8 mouse cellular contexts compared by ENCODE assay signal in the genomic region with DNA sequence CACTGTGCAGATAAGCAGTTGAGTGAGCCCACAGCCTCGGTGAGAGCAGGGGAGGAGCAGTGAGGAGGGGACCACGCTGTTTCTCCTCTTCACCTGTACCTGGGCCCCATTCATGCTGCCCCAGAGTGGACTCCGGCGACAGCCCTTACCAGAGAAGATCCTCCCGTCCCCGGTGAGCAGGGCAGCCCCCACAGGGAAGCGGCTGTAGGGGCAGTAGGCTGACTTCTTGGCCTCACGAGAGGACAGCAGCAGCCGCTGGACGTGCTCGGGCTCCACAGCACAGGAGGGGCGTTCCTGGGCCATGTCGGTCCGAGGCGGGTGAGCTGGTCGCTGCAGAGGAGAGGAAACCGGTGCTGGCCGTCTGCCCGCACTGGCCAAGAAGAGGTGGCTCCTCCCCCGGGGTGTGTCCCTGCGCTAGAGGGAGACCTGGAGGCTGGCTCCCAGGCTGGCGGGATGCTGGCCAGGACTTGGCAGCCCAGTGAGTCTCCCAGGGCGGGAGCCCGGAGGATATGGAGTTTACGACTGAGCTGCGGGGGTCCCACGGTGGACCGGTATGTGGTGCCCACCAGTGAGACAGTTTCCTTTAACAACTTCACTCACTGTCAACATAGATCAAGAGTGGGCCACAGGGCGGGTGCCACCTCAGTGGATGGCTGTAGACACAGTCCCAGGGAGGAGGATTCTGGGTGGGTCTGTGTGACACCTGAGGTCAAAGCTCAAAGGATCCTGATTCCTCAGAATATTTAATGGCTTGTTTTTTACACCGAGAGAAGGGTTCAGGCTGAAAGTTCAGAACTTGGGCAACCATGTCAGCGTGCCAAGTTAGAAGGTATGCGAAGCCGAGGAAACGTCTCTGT. TPM values are rescaled to one million over a fixed set of nuclear protein-coding genes. Genes with fewer than 3 reads are reported as not detected.
DNase-seq lines count a peak whose midpoint lies in the region; ATAC-seq lines count a peak whose summit lies in the region.

TSS of gene Cda (minus strand) at position 352 of the 857 bp plus-strand sequence.

- H3K27me3 ChIP-seq in hindbrain, embryonic 10.5 days (ENCODE audit: insufficient read depth, poor library complexity, severe bottlenecking) = peaks cover 42% of the 10 kb centered on the region
- H3K27me3 ChIP-seq in limb, embryonic 12.5 days = peaks cover 36% of the 10 kb centered on the region
- H3K27me3 ChIP-seq in midbrain, embryonic 11.5 days (ENCODE audit: control insufficient read depth, insufficient read depth, low read length) = peaks cover 2% of the 10 kb centered on the region

- ATAC-seq in limb, embryonic 12.5 days (ENCODE audit: insufficient number of reproducible peaks, insufficient read depth, low FRiP score, low TSS enrichment, low read depth) = peak; percentile 71
- peak; percentile 72 for ATAC-seq in midbrain, embryonic 11.5 days (ENCODE audit: low FRiP score)

- 10% methylated on average over 34 of the region's 34 CpGs for WGBS in hindbrain, embryonic 10.5 days
- WGBS in limb, embryonic 12.5 days = 9% methylated on average over 34 of the region's 34 CpGs
- 11% methylated on average over 34 of the region's 34 CpGs for WGBS in midbrain, embryonic 11.5 days

- no peaks in the 10 kb centered on the region for H3K9me3 ChIP-seq in hindbrain, embryonic 10.5 days
- H3K9me3 ChIP-seq in limb, embryonic 12.5 days = no peaks in the 10 kb centered on the region
- no peaks in the 10 kb centered on the region for H3K9me3 ChIP-seq in midbrain, embryonic 11.5 days (ENCODE audit: control insufficient read depth, low read length)

- DNase-seq in adrenal gland, adult 18-20 months (ENCODE audit: low spot score in 2 of 2) = peak; percentile 70 to 77
- DNase-seq in cerebellum, postnatal 14 days = peak; percentile 65 to 75
- DNase-seq in frontal cortex, postnatal 36 days (ENCODE audit: low spot score in 2 of 2) = peak; percentile 22 to 33
- DNase-seq in hindbrain, embryonic 10.5 days (ENCODE audit: low spot score) = peak; percentile 70
- DNase-seq in midbrain, embryonic 11.5 days (ENCODE audit: low spot score, missing footprints) = peak; percentile 87
- peak; percentile 16 to 18 for DNase-seq in spleen, postnatal 36 days (ENCODE audit: low spot score in 2 of 2)
- no peak for DNase-seq in layer of hippocampus, postnatal 14 days (ENCODE audit: low spot score in 2 of 2)

- H3K4me1 ChIP-seq in hindbrain, embryonic 10.5 days (replicated peaks) = peaks cover 12% of the 10 kb centered on the region
- H3K4me1 ChIP-seq in limb, embryonic 12.5 days (replicated peaks) = peaks cover 11% of the 10 kb centered on the region; the same call in 1 of the 2 replicates
- peaks cover 7% of the 10 kb centered on the region for H3K4me1 ChIP-seq in midbrain, embryonic 11.5 days (ENCODE audit: control insufficient read depth, insufficient read depth, low read length)

- peak within 1 kb of the TSS; percentile 76 for H3K4me2 ChIP-seq in limb, embryonic 12.5 days
- peak within 1 kb of the TSS; percentile 57 for H3K4me2 ChIP-seq in midbrain, embryonic 11.5 days

- peak within 1 kb of the TSS; percentile 53 for H3K9ac ChIP-seq in limb, embryonic 12.5 days (replicated peaks)
- peak within 1 kb of the TSS; percentile 55 for H3K9ac ChIP-seq in midbrain, embryonic 11.5 days (ENCODE audit: low read length)

- peak within 1 kb of the TSS; percentile 79 for H3K27ac ChIP-seq in hindbrain, embryonic 10.5 days
- H3K27ac ChIP-seq in limb, embryonic 12.5 days = no peak within 1 kb of the TSS
- no peak within 1 kb of the TSS for H3K27ac ChIP-seq in midbrain, embryonic 11.5 days (ENCODE audit: low read depth, low read length)

- peak within 1 kb of the TSS; percentile 48 for H3K4me3 ChIP-seq in hindbrain, embryonic 10.5 days
- H3K4me3 ChIP-seq in limb, embryonic 12.5 days (replicated peaks) = peak within 1 kb of the TSS; percentile 40
- peak within 1 kb of the TSS; percentile 25 for H3K4me3 ChIP-seq in midbrain, embryonic 11.5 days (ENCODE audit: low read depth, low read length)

- H3K36me3 ChIP-seq in hindbrain, embryonic 10.5 days = no peaks in the 10 kb centered on the region
- H3K36me3 ChIP-seq in limb, embryonic 12.5 days = no peaks in the 10 kb centered on the region
- H3K36me3 ChIP-seq in midbrain, embryonic 11.5 days (ENCODE audit: control insufficient read depth, insufficient read depth, low read length) = no peaks in the 10 kb centered on the region

RNA-seq across cellular contexts. Expression of gene Cda, which starts in this region (rescaled TPM):
- total RNA-seq in adrenal gland, adult 18-20 months (2021) = 10 to 100 TPM in 1 of 2 experiments, 1 to 10 TPM in 1; 8.9 to 10.0 TPM
- polyA plus RNA-seq in hindbrain, embryonic 10.5 days (2016; fragmentation: Nextera tagmentation; extraction: Ambion mirVana) = 2.2 and 4.1 TPM in 2 replicates
- 4.0 and 4.2 TPM in 2 replicates for polyA plus RNA-seq in limb, embryonic 12.5 days (2016; fragmentation: Nextera tagmentation; extraction: Ambion mirVana)
- polyA plus RNA-seq in midbrain, embryonic 11.5 days (2014; fragmentation: Nextera tagmentation; extraction: Ambion mirVana) = 1.7 and 2.0 TPM in 2 replicates
- total RNA-seq in layer of hippocampus, postnatal 14 days (2021) = 1 to 10 TPM; 1.2 to 2.9 TPM

Comparison
In these comparisons a context has a peak if more than half of its experiments do, and no peak if none do; other contexts are left out.
1. DNase-seq: peak in adrenal gland, adult 18-20 months (2 of 2), cerebellum, postnatal 14 days (2 of 2), frontal cortex, postnatal 36 days (2 of 2), hindbrain, embryonic 10.5 days (single experiment), midbrain, embryonic 11.5 days (single experiment) and spleen, postnatal 36 days (2 of 2); none in layer of hippocampus, postnatal 14 days (0 of 2).
2. Peak in every context shown above with its lines, with median percentiles within 50 percentile points of each other: H3K4me3 ChIP-seq.